Mouse (Mus musculus) CD4-positive, CD25-positive, alpha-beta regulatory T cell (primary cell): ENCODE data around the gene Kin. TPM values are rescaled to one million over a fixed set of nuclear protein-coding genes. Genes with fewer than 3 reads are reported as not detected.

ENCODE experiments used
- polyA plus RNA-seq: library from polyadenylated mRNA; unstranded; fragments of 100-300 nt; shearing (Covaris generic); gene quantifications from one replicate; pipeline ENCODE4 v1.2.1, GENCODE M21; 2017

The Kin gene
- polyA plus RNA-seq: 35.2 TPM

DNA sequence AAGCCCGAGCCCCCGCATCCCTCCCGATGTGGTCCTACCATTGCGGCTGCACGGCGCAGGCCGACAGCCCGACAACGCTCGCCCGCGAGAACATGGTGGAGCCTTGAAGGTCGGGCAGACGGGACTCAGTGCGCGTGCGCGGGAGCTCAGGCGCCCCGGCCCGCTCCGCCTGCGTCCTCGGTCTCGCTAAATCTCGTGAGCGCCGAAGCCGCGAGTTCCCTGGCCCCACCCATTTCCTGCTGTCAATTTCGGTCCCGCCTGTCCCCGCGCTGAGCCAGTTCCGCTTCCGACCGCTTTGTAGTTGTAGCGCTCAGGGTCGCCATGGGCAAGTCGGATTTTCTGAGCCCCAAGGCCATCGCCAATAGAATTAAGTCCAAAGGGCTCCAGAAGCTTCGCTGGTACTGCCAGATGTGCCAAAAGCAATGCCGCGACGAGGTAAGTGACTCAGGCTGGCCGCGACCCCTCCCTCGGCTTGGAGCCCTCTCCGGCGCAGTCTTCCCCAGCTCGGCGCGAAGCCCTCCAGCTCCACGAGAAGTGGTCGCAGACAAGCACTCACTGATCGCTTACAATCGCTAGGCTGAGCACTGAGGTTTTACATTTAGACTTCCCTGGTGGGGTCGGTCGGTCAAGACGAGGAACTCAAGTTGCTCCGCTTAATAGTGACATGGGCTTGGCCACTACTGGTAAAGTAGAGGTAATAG, at the start of gene Kin, which contains the start of gene Atp5c1:
Gene Kin (plus strand): TSS at position 284 of the 701 bp plus-strand sequence.
Gene Atp5c1 (minus strand): TSS at position 201 of the 701 bp plus-strand sequence.

DNA sequence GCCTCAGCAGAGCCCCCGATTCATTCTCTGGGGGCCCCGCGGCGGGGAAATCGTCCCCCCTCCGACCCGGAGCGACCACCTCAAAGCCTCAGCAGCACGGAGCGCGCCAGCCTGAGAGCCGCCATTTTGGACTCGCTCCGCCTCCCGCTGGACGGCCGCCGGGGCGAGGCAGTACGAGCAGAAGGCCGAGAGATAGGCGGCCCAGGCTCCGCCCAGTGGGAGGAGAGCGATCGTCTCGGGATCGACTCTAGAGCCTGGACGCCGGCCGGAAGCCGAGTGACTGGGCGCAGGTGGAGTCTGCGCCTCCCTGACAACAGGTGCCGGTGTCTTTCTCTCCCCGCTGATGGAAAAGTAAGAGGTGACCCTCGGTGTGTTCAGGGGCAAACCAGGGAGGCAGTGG, 31.9 kb upstream of the Kin start, which contains the start of gene Taf3:
Gene Taf3 (minus strand): TSS at position 136 of the 400 bp plus-strand sequence.

DNA sequence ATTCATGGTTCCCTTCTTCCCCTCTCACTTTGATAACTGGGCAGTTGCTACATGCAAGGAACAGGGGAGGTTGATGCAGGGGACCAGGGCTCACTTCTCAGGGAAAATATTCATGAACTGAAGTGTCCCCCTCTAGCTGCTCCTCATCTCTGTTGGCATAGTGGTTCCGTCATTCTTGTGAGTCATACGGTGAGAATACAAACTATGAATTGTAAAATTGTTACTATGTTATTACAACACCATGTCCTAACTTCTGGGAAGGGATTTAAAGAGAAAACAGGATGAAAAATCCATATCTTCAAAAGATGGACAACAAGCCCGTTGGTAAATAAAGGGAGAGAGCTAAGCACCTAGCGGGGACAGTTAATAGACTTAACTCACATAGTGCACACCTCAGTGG, 50.9 kb downstream of the Kin start, which contains the start of gene Itih2:
Gene Itih2 (minus strand): TSS at position 101 of the 400 bp plus-strand sequence.

Other genes with a start within 250 kb of the Kin start
- gene 4930412O13Rik, start 199.3 kb upstream of the Kin start, polyA plus RNA-seq: 0.47 TPM
- 0.39 TPM for gene 9230102O04Rik, start 191.1 kb upstream of the Kin start, polyA plus RNA-seq
- 121 TPM for gene Gata3, start 190.6 kb upstream of the Kin start, polyA plus RNA-seq
- gene Taf3, start 32.0 kb upstream of the Kin start, polyA plus RNA-seq: 21.7 TPM
- gene Atp5c1, start 83 bp upstream of the Kin start, polyA plus RNA-seq: 438 TPM
- not detected for gene Itih2, start 50.8 kb downstream of the Kin start, polyA plus RNA-seq
- 22.3 TPM for gene Itih5, start 73.0 kb downstream of the Kin start, polyA plus RNA-seq